Mouse (Mus musculus): ENCODE measurements at regions not wholly inside any gene's neighbourhood (a gene's known extent, or its start where the extent isn't known, plus 50 kb on each side); places are given as distances from the start of the nearest gene placed in this dataset.
A peak's percentile ranks its signal among the peaks of the same experiment; 100 is the strongest.

GRCm38 (mm10) chr16:69646156-69646555, 217.4 kb downstream of the Speer2 start:
- peak; percentile 1 to 18 for DNase-seq (ENCODE audit: low spot score in 2 of 2)

DNA sequence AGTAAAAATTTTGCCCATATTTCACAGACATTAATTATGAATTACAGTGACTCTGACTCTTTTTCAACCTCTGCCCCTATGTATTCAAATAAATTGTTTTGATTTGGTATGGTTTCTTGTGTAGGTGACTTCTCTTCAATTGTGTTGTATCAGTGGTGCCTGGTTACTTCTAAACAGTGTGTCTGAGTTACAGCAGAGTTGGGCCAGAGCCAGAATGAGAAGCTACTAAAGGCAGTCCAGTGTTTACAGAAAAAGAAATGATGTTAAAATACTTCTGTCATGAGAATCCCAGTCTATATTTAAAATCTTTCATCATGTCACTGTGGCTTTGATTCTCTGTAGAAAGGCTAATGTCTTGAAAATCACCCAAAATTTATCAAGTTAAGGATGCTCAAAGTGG, 255.8 kb downstream of the Speer2 start:
- no peak for DNase-seq (ENCODE audit: low spot score in 2 of 2)

- no peak for DNase-seq (ENCODE audit: low spot score in 2 of 2)
Observed at GRCm38 (mm10) chr16:69600978-69601377, 262.6 kb downstream of the Speer2 start.

DNA sequence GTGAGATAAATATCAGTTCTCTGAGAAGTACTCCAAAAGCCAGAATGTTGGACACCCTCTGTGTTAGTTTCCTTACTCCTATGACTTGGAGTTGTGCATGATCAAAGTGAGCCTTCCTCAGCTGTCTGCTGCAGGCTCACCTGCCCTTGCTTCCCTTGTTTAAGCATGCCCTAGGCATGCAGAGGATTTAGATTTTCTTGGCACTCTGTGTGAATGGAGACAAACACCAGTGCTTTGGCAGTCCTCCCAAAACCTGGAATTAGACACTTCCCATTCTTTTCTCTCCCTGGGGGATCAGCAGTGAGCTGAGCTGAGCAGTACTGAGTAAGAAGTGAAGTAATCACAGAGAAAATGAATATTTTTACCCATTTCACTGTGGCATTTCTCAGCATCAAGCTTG, 286.3 kb downstream of the Speer2 start:
- DNase-seq (ENCODE audit: low spot score in 2 of 2): no peak

GRCm38 (mm10) chr16:69568189-69568588, 295.4 kb downstream of the Speer2 start:
- DNase-seq (ENCODE audit: low spot score in 2 of 2): no peak

DNA sequence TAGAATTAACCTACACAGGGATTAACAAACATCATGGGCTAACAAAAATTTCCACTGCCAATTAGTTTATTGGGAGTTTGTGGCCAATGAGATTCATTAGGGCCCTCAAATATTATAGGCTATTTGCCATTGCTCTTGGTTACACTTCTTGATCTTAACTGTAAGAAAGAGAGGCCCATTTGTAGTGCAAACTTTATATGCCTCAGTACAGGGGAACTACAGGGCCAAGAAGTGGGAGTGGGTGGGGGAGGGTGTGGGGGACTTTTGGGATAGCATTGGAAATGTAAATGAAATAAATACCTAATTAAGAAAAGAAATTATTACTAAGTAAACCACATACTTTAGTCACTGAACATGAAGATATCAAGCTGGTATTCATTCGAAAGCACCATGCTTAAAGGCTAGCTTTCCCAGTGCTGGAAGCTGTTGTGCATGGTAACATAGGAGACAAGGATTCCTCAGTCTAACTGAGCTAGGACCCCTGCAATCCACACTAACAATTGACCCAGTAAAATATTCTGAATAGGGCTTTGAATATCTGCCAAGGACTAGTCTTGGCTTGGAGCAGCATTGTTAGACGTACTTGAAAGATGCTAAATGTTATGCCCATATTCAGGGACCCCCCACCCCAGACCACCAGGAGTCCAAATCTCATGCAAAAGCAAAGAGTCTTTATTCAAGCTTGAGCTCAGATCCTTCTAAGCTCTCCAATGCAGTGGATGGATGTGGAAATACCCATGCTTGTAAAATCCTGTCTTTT, 295.9 kb downstream of the Speer2 start:
- DNase-seq (ENCODE audit: low spot score in 2 of 2): no peak

Measured in adrenal gland, adult 18-20 months (tissue).